Mouse (Mus musculus) heart, postnatal 25 days (tissue): ENCODE results near the gene Cacna1d. TPM values are rescaled to one million over a fixed set of nuclear protein-coding genes. Genes with fewer than 3 reads are reported as not detected.

Experiments
- DNase-seq: peaks from one replicate; pipeline ENCODE4 v3.0.0; 2022; ENCODE audit warnings: low spot score
- intact Hi-C: fragments of 180-260 bp; cut with DNase I; formaldehyde crosslinking; loops from one replicate; pipeline ENCODE4 v1.15.1; 2025
- total RNA-seq, 2 experiments: library from RNA; stranded (reverse); gene quantifications; 2 replicates each; pipeline ENCODE4 v1.2.3; 2021

Cacna1d gene
- total RNA-seq, 2 experiments from 2014 or later, result 2.4 to 3.3 TPM

GRCm38 (mm10) chr14:30131256-30131655 is 360.0 kb downstream of the Cacna1d start:
- intact Hi-C loops, result loop anchor here (5.0 kb wide), 1 partner anchor 236 kb away; no protein-coding TSS in a partner anchor
- no peak for DNase-seq

GRCm38 (mm10) chr14:30130092-30130491 is 361.2 kb downstream of the Cacna1d start:
- DNase-seq, result no peak
- intact Hi-C loops, result loop anchor here (5.0 kb wide), 1 partner anchor 237 kb away; no protein-coding TSS in a partner anchor

- intact Hi-C loops, result no loop called here
These were observed 361.9 kb downstream of the Cacna1d start for GRCm38 (mm10) chr14:30129378-30129777.

GRCm38 (mm10) chr14:30124951-30125690 is 366.1 kb downstream of the Cacna1d start:
- intact Hi-C loops, result no loop called here

More at GRCm38 (mm10) chr14:30129378-30129777, 361.9 kb downstream of the Cacna1d start:
- no peak for DNase-seq

GRCm38 (mm10) chr14:30120023-30120422 is 371.2 kb downstream of the Cacna1d start:
- intact Hi-C loops, result no loop called here
- DNase-seq, result no peak

More at GRCm38 (mm10) chr14:30124951-30125690, 366.1 kb downstream of the Cacna1d start:
- no peak for DNase-seq

- no peak for DNase-seq
- intact Hi-C loops, result no loop called here
These were observed 377.7 kb downstream of the Cacna1d start for GRCm38 (mm10) chr14:30113392-30114108.

DNA sequence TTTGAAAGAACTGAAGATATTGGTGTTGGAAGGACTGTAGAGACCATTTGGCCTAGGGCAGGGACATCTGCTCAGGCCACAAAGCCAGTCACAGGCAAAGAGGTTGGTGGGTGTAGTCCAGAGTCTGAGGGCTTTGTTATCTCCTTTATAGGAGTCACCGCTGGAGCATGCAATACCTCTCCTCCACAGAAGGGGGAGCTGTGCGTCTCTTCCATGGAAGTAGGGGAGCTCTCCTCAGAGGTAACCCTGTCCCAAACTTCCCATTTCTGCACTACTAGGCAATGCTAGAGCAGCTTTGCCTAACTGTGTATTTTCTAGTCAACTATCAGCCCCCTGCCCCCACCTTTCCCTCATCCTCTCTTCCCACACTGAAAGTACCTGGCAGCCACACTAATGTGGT is 382.2 kb downstream of the Cacna1d start:
- intact Hi-C loops, result no loop called here
- DNase-seq, result no peak

DNA sequence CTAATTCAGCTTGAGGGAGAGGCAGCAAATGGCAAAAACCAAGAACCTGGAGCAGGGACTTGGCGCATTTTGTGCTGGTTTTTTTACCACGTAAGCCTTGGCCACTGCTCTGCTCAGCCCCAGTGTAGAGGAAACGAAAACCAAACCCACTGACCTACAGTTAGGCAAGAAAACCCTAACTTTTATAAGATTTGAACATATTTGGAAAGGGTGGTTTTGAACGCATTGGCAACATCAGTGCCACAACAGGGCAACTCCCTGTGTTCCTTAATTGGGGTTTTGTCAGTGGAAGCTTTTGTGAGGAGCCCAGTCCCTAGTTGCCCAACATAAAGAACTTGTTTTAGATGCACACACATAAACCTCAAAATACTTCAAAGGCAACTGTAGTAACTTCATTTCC is 384.7 kb downstream of the Cacna1d start:
- intact Hi-C loops, result no loop called here
- no peak for DNase-seq

DNA sequence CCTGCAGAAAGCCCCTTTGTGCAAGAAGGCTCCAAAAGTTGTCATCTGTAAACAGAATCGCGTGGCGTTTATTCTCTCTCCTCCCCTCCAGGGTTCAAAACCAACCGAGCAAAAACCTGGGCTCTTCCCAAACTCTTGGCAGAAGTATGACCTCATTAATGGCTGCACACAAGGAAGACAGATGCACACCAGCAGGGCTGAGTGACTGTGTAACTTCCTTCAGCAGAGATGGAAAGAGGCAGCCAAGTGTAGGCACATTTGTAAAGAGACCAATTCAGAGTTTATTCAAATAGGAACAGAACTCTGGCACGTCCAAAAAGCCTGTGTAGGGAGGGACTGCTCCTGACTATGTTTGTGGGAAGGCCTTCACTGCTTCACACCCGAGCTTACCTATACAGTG is 385.7 kb downstream of the Cacna1d start:
- DNase-seq, result no peak
- intact Hi-C loops, result no loop called here

GRCm38 (mm10) chr14:30103946-30104536 is 387.2 kb downstream of the Cacna1d start:
- DNase-seq, result no peak
- intact Hi-C loops, result no loop called here

DNA sequence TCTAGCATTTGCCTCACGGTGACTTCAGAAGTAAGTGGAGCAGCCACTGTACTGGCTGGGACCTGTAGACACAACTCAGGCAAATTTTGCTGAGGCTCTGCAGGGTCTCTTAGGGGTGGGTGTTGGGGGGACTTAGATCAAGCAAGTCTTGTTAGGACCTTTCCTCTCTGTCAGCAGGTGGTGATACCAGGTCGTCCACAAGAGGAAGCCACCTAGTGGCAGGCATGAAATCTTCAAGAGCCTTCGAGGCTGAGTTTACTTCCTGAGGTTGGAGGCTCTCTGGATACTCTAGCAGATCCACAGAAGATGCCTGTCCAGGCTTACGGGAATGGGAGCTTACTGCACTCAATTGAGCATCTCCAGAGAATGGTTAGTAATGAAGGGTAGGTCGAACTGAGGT is 394.0 kb downstream of the Cacna1d start:
- no peak for DNase-seq
- intact Hi-C loops, result no loop called here

DNA sequence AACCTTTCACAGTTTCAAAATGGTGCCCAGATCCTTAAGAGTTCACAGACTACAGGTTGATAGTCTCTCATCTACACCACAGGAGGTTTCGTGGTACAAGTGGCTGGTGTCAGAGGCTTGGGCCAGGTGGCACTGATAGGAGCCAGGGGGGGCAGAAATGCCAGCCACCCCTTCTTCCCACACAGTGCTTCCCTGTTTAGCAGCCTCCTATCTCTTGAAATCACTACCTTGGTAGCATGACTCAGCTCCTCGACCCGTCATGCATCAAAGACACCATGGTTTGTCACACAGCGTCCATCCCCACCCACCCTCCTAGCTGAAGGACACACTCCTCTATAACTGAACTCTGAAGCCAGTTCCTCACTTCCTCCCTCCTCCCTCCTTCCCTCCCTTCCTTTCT is 398.8 kb downstream of the Cacna1d start:
- DNase-seq, result no peak
- intact Hi-C loops, result no loop called here

DNA sequence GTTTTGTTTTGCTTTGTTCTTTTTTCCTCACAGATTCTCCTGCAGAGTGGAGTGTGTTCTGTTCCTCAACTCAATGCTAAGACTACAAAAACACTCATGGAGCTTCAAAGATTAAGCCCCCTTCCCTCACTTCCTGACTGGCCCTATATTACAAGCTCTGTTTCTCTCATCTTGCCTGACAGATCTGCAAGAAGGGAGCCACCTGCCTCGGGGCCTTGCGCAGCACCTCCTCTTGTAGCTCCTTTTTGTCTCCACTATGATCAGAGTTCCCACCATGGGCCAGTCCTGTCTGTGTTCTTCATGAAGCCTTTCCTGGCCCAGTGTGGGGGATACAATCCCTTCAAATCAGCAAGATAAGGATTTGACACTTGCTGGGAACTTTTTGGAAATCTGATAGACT is 399.2 kb downstream of the Cacna1d start:
- DNase-seq, result no peak
- intact Hi-C loops, result no loop called here

DNA sequence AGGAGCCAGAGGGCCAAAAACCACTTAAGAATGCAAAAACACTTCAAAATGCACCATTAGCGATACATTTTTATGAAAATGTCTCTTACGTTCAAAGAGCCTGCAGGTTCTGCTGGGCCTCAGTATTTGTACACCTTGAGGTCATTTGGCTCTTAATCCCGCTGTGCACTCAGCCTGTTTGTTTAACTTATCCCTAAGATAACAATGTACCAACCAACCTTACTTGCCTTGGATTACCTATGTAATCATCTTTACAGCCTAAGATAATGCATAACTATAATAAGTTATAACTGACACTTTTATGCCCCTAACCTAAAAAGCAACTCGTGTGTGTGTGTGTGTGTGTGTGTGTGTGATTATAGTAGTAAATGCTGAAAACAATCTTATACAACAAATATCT is 411.5 kb downstream of the Cacna1d start:
- intact Hi-C loops, result no loop called here
- DNase-seq, result no peak

DNA sequence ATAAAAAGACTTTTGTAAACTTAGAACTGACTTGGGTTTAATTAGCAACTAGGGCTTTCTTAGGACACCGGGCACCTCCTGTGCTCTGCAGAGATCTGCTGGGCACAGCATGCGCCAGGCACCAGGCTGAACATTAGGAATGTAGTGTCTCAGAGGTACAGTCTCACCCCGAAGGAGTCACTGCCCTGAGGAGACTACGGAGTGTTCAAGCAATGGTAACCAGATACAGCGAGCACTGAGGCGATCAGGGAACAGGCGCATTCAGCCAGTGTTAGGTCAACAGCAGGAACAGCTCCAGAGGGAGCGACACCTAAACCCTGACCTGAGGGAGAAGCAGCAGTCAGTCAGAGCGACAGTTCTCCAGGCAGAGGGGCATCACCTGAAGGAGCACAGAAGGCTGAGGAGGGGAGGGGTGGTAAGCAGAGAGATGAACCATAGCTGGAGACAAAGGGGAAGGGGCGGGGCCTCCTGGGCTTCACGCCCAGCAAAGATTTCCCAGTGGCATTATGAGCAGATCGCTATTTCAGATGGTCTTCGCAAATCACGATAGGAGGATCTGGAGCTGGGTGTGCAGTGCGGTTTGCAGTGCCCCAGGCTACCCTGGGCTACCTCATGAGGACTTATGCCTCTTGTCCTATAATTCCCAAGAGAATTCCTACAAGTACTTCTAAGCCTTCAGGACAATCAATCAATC is 413.0 kb downstream of the Cacna1d start:
- intact Hi-C loops, result no loop called here
- DNase-seq, result no peak

DNA sequence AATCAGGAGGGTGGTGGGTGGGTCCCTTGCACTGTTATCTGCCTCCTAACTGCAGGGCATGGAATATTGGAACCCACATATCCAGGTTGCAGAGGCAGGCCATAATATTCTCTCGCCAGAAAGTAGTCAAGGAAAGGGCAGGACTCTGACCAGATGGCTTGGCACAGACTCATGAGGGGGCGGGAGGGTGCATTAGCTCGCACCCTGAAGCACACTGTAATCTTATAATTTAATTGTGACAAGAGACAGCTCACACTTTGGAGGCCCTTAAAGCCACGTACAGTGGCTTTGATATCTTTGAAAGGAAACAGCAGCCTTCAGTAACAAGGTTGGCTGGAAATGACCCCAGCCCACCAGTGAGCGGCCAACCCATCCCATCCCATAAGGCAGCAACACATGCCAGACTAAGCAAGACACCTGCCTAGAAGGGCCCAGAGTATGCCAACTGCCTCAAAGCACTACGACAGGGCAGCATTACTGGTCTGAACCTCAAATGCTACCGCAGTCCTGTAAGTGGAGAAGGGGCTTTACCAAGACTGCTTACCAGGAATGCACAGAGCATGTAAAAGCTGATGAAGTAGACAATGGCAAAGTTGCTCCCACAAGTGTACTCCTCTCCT is 415.9 kb downstream of the Cacna1d start:
- no peak for DNase-seq
- intact Hi-C loops, result no loop called here

DNA sequence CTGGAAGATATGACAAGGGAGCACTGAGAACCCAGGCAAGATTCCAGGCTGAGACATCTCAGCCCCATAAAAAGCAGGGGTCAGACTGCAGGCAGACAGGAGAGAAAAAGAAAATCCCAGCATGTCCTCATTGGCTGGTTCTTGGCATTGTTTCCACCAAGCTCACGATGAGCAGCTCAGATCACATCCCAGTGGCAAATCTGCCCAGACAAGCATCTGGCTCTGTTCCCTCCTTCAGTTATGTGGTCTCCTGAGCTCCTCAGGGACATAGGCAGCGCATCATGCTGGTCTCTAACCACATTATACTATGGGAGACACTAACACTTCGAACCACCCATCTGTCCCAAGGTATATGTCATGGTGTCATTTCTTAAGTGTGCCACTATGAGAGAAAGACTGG is 422.7 kb downstream of the Cacna1d start:
- intact Hi-C loops, result no loop called here
- no peak for DNase-seq

GRCm38 (mm10) chr14:30066752-30067151 is 424.5 kb downstream of the Cacna1d start:
- intact Hi-C loops, result no loop called here
- DNase-seq, result no peak

GRCm38 (mm10) chr14:30064864-30065263 is 426.4 kb downstream of the Cacna1d start:
- intact Hi-C loops, result no loop called here
- no peak for DNase-seq
